Mouse (Mus musculus): ENCODE results near the gene Slc2a3. TPM values are rescaled to one million over a fixed set of nuclear protein-coding genes. Genes with fewer than 3 reads are reported as not detected.

Slc2a3 gene
- total and polyA plus RNA-seq, 3 experiments, result 97.6 to 431 (median 387) TPM

DNA sequence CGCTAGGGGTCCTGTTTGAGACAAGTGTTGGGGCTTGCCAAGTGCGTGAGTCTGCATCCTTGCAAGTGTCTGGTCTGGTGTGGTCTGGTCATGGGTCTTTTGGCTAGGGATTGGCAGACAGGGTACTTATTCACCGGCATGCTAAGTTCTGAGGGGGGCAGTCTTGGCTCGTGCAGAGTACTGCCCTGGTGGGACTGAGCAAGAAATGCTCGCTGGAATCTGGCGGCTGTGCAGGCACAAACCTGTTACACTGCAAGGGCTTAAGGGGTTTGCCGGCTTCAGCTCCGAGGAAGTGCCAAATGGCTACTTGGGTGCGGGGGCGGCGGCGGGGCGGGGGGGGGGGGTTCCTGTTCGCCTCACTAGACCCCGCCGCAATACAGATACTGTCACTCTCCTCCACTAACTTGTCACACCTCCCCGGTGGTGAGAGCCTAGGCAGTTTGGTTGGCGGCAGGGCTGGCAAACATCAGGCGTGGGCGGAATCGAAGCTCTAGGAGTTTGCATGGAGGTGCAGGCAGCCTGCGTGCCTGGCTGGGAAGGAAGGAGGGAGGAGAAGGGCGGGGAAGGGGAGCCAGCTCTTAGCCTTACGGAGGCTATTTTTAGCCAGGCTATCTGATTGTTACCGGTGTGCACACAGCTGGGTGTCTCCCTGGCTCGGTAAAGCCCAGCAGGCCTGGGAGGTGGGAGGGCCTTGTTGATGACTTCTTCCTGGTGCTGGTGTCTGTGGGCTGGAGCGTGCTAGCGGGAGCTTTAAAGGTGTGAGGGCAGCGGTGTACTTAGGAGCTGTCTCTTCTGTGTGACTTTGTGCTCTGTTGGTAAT lies 24.7 kb upstream of the Slc2a3 start:
- peak overlapping the region; percentile 70 for H3K4me3 ChIP-seq (ENCODE audit: low read depth, low read length)
- no peaks in the 10 kb centered on the region for H3K27me3 ChIP-seq (ENCODE audit: insufficient read depth, low read length)
- peaks cover 53% of the 10 kb centered on the region for H3K4me1 ChIP-seq (ENCODE audit: insufficient read depth, low read depth, low read length)

DNA sequence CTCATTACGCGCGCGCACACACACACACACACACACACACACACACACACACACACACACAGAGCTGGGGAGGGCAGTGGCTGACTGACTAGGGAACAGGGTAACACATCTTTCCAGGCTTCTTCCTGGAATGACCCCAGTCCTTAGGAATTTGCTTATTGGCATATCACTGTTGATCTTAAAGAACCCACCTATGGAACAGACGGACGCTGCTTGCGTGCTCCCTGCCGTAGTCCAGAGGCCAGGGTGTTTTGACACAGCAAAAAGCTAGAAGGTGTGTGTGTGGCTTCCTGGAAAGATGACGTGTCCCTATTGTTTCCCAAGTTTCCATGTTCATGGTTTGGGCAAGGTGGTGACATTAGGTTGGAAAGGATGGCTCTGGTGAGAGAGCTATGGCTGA lies 23.7 kb upstream of the Slc2a3 start:
- H3K27me3 ChIP-seq (ENCODE audit: insufficient read depth, low read length), result no peaks in the 10 kb centered on the region
- H3K4me3 ChIP-seq (ENCODE audit: low read depth, low read length), result no peak overlapping the region
- ATAC-seq (ENCODE audit: extremely low read depth, insufficient number of reproducible peaks, low FRiP score, poor library complexity, severe bottlenecking), result no peak
- H3K36me3 ChIP-seq (replicated peaks), result peaks cover 48% of the 10 kb centered on the region
- TF ChIP-seq TAL1 (conservative IDR thresholded peaks at IDR 0.05; ENCODE audit: low read depth, low read length), result no peak
- TF ChIP-seq GATA2 (IDR thresholded peaks at IDR 0.05; ENCODE audit: borderline replicate concordance, low read depth, low read length), result no peak
- TF ChIP-seq CTCF (IDR thresholded peaks at IDR 0.05; ENCODE audit: low read depth, low read length), result no peak
- TF ChIP-seq POLR2AphosphoS5 (IDR thresholded peaks at IDR 0.05; ENCODE audit: insufficient replicate concordance, low read depth, low read length), result no peak
- no peak for TF ChIP-seq GATA1 (IDR thresholded peaks at IDR 0.05; ENCODE audit: borderline replicate concordance, low read length)
- peaks cover 63% of the 10 kb centered on the region for H3K4me1 ChIP-seq (ENCODE audit: insufficient read depth, low read depth, low read length)
- no peak for DNase-seq (ENCODE audit: low spot score)
- no peaks in the 10 kb centered on the region for H3K9me3 ChIP-seq (replicated peaks)

More for the DNA sequence above, 24.7 kb upstream of the Slc2a3 start:
- H3K9me3 ChIP-seq (replicated peaks), result no peaks in the 10 kb centered on the region
- ATAC-seq (ENCODE audit: extremely low read depth, insufficient number of reproducible peaks, low FRiP score, poor library complexity, severe bottlenecking), result peak; percentile 91
- DNase-seq (ENCODE audit: low spot score), result peak; percentile 82
- TF ChIP-seq GATA1 (IDR thresholded peaks at IDR 0.05; ENCODE audit: borderline replicate concordance, low read length), result no peak
- no peak for TF ChIP-seq CTCF (IDR thresholded peaks at IDR 0.05; ENCODE audit: low read depth, low read length)
- no peak for TF ChIP-seq GATA2 (IDR thresholded peaks at IDR 0.05; ENCODE audit: borderline replicate concordance, low read depth, low read length)
- TF ChIP-seq TAL1 (conservative IDR thresholded peaks at IDR 0.05; ENCODE audit: low read depth, low read length), result no peak
- peaks cover 58% of the 10 kb centered on the region for H3K36me3 ChIP-seq (replicated peaks)

DNA sequence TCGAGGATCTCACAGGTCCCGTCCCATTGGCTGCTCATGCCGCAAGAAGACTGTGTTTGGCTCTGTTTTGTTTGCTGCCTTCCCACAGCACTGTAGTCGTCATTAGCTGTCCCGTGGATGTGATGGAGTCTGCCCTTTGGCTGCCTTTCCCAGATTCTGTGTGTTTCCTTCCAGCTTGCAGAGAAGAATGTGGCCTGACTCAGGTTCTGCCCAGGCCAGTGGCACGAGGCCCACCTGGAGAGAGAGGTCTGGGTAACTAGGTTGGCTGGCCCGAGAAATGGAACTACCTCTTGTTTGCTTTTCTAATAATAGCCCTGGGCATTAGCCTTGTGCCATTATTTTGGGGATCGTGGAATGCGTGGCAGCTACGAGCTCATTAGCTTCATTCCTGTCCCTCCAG lies 22.6 kb upstream of the Slc2a3 start:
- ATAC-seq (ENCODE audit: extremely low read depth, insufficient number of reproducible peaks, low FRiP score, poor library complexity, severe bottlenecking), result no peak
- no peak for TF ChIP-seq POLR2AphosphoS5 (IDR thresholded peaks at IDR 0.05; ENCODE audit: insufficient replicate concordance, low read depth, low read length)
- H3K4me1 ChIP-seq (ENCODE audit: insufficient read depth, low read depth, low read length), result peaks cover 71% of the 10 kb centered on the region
- H3K36me3 ChIP-seq (replicated peaks), result peaks cover 38% of the 10 kb centered on the region
- H3K27me3 ChIP-seq (ENCODE audit: insufficient read depth, low read length), result no peaks in the 10 kb centered on the region
- DNase-seq (ENCODE audit: low spot score), result no peak
- H3K4me3 ChIP-seq (ENCODE audit: low read depth, low read length), result no peak overlapping the region
- H3K9me3 ChIP-seq (replicated peaks), result no peaks in the 10 kb centered on the region

DNA sequence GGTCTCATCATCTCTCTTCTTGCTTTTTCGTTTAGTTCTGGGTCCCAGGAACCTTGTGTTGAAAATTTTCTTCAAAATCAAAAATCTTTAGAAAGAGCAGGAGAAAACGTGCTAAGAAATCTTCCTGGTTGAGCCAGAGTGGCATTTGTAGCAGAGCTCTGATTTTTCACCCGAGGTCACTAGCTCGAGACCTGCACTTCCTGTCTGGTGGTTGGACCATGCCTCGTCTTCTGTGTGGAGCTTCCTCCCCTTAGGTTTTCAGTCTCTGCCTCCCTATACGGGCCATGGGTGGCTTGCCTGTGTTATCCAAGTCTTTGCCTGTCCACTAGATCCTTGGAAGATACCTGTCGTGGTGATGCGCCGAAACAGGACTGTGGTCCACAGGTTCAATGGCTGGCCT lies 20.4 kb upstream of the Slc2a3 start:
- H3K4me1 ChIP-seq (ENCODE audit: insufficient read depth, low read depth, low read length), result peaks cover 68% of the 10 kb centered on the region
- no peak overlapping the region for H3K4me3 ChIP-seq (ENCODE audit: low read depth, low read length)
- H3K36me3 ChIP-seq (replicated peaks), result peaks cover 31% of the 10 kb centered on the region
- H3K9me3 ChIP-seq (replicated peaks), result no peaks in the 10 kb centered on the region
- no peak for TF ChIP-seq GATA2 (IDR thresholded peaks at IDR 0.05; ENCODE audit: borderline replicate concordance, low read depth, low read length)
- TF ChIP-seq CTCF (IDR thresholded peaks at IDR 0.05; ENCODE audit: low read depth, low read length), result no peak
- TF ChIP-seq GATA1 (IDR thresholded peaks at IDR 0.05; ENCODE audit: borderline replicate concordance, low read length), result no peak
- TF ChIP-seq TAL1 (conservative IDR thresholded peaks at IDR 0.05; ENCODE audit: low read depth, low read length), result no peak
- TF ChIP-seq POLR2AphosphoS5 (IDR thresholded peaks at IDR 0.05; ENCODE audit: insufficient replicate concordance, low read depth, low read length), result no peak
- DNase-seq (ENCODE audit: low spot score) (no peak), ATAC-seq (ENCODE audit: extremely low read depth, insufficient number of reproducible peaks, low FRiP score, poor library complexity, severe bottlenecking) (no peak)
- H3K27me3 ChIP-seq (ENCODE audit: insufficient read depth, low read length), result no peaks in the 10 kb centered on the region

DNA sequence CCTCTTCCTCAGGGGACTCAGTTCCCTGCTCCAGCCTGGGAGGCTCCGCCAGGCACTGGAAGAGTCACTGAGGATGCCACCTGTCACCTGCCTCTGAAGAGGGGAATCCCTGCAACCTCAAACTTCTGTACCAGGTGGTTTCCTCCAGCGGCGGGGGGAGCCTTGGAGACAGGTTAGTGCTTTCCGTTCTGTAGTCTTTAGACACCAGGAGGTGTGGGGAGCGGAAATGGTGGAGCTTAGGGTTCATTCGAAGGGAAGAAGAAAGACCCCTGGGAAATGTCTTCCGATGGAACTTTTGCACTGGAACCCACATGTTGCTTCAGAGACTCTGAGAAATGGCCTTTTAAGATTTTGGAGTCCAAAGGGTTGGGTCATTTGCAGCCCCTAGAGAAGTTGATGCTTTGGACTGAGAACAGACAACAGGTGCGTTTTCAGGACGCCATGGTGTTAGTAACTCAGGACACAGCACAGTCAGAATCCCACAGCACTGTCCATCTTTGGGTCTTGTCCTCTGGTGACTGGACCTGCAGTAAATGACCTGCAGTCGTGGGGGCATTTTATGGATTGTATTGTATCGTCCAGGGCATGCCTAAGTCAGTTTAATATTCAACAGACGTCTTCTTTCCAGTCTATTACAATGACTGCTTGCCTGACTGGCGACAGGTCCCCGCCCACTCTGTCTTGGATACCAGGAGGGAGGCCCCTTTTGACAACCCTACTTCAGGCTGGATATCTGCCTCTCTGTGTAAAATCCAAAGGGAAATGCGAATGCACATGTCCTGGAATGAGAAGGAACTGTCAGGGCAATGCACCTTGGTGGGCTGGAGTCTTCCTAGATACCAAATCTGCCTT lies 19.6 kb upstream of the Slc2a3 start:
- DNase-seq (ENCODE audit: low spot score) (no peak), ATAC-seq (ENCODE audit: extremely low read depth, insufficient number of reproducible peaks, low FRiP score, poor library complexity, severe bottlenecking) (no peak)
- no peak for TF ChIP-seq TAL1 (conservative IDR thresholded peaks at IDR 0.05; ENCODE audit: low read depth, low read length)
- TF ChIP-seq GATA2 (IDR thresholded peaks at IDR 0.05; ENCODE audit: borderline replicate concordance, low read depth, low read length), result no peak
- TF ChIP-seq GATA1 (IDR thresholded peaks at IDR 0.05; ENCODE audit: borderline replicate concordance, low read length), result no peak
- TF ChIP-seq POLR2AphosphoS5 (IDR thresholded peaks at IDR 0.05; ENCODE audit: insufficient replicate concordance, low read depth, low read length), result no peak
- TF ChIP-seq CTCF (IDR thresholded peaks at IDR 0.05; ENCODE audit: low read depth, low read length), result no peak
- Histone ChIP-seq H3K4me1 (ENCODE audit: insufficient read depth, low read depth, low read length) (peaks cover 61% of the 10 kb centered on the region), H3K27me3 (ENCODE audit: insufficient read depth, low read length) (no peaks in the 10 kb centered on the region), H3K36me3 (replicated peaks) (peaks cover 31% of the 10 kb centered on the region), H3K4me3 (ENCODE audit: low read depth, low read length) (peak overlapping the region; percentile 86), H3K9me3 (replicated peaks) (no peaks in the 10 kb centered on the region)

DNA sequence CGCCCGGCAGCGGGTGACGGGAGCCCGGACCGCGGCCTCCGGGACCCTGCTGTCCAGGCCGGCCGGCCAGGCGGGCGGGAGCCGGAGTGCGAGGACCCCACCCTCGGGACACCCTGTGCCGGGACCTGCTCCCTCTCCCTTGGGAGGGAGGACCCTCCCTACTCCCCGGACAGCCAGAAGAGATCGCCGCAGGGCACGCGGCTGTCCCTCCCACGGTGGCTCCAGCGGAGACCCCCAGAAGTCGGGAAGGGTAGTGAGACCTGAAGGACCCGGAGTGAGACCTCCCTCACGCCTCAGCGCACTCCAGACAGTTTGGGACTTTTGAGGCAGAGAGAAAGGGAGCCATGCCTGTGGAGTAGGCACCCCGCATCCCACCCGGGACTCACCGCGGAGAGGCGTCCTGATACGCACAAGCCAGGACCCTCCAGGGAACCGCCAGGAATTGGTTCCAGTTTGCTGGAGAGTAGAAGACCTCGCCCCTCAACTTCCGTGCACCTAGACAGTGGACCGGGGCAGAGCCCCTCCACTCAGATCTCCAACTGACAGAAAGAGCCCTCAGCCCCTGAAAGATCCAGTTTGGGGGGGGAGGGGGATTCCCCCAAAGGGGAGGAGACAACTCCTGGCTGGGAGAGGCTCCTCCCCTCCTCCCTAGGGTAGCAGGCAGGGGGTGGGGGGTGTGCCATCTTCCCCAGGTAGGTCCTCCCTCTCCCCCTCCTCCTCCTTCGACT lies 18.8 kb upstream of the Slc2a3 start:
- DNase-seq (ENCODE audit: low spot score) (peak; percentile 52), ATAC-seq (ENCODE audit: extremely low read depth, insufficient number of reproducible peaks, low FRiP score, poor library complexity, severe bottlenecking) (no peak)
- H3K9me3 ChIP-seq (replicated peaks), result no peaks in the 10 kb centered on the region
- peaks cover 28% of the 10 kb centered on the region for H3K36me3 ChIP-seq (replicated peaks)
- TF ChIP-seq GATA1 (IDR thresholded peaks at IDR 0.05; ENCODE audit: borderline replicate concordance, low read length) (no peak), GATA2 (IDR thresholded peaks at IDR 0.05; ENCODE audit: borderline replicate concordance, low read depth, low read length) (no peak), TAL1 (conservative IDR thresholded peaks at IDR 0.05; ENCODE audit: low read depth, low read length) (no peak), POLR2AphosphoS5 (IDR thresholded peaks at IDR 0.05; ENCODE audit: insufficient replicate concordance, low read depth, low read length) (no peak), CTCF (IDR thresholded peaks at IDR 0.05; ENCODE audit: low read depth, low read length) (no peak)
- H3K27me3 ChIP-seq (ENCODE audit: insufficient read depth, low read length), result no peaks in the 10 kb centered on the region
- H3K4me3 ChIP-seq (ENCODE audit: low read depth, low read length), result peak overlapping the region; percentile 86
- peaks cover 53% of the 10 kb centered on the region for H3K4me1 ChIP-seq (ENCODE audit: insufficient read depth, low read depth, low read length)

Measured in G1E (cell line).